Mouse (Mus musculus) lung, postnatal 0 days (tissue): ENCODE measurements around the gene Thbs4.

ENCODE experiments used
- CTCF ChIP-seq: IDR thresholded peaks from 2 replicates; pipeline ENCODE4 v1.5.1; 2016; ENCODE audit warnings: antibody characterized with exemption, mild to moderate bottlenecking
- EP300 ChIP-seq: IDR thresholded peaks from 2 replicates; pipeline ENCODE4 v1.6.1; 2016; ENCODE audit warnings: antibody characterized with exemption, mild to moderate bottlenecking, control low read depth

- no peak for TF ChIP-seq EP300
- no peak for TF ChIP-seq CTCF
Observed at GRCm38 (mm10) chr13:92807849-92808248, 13.2 kb upstream of the Thbs4 start.
